Mouse (Mus musculus) macrophage (primary cell): ENCODE data around the gene Krtap13-1. TPM values are rescaled to one million over a fixed set of nuclear protein-coding genes. Genes with fewer than 3 reads are reported as not detected.
"Not testable (repeated sequence)": the region's sequence is repeated elsewhere in the genome, so short reads cannot be mapped to it uniquely, and the experiment has no call there.

Experiments used
- H3K27ac ChIP-seq: fragments of 350-480 bp; formaldehyde crosslinking; 2 replicates; pipeline ENCODE4 v1.9.0; 2021
- H3K36me3 ChIP-seq: fragments of 350-480 bp; formaldehyde crosslinking; 2 replicates; pipeline ENCODE4 v1.9.0; 2021; ENCODE audit errors: inconsistent target
- H3K4me3 ChIP-seq: fragments of 350-480 bp; formaldehyde crosslinking; 2 replicates; pipeline ENCODE4 v1.9.0; 2021; ENCODE audit errors: inconsistent target
- H3K79me2 ChIP-seq: fragments of 350-480 bp; formaldehyde crosslinking; 2 replicates; pipeline ENCODE4 v1.9.0; 2021; ENCODE audit errors: inconsistent target
- WGBS: methylation state at CpG from one replicate; pipeline ENCODE4 v1.1.7; 2026; ENCODE audit warnings: inconsistent platforms; ENCODE audit not compliant: missing documents; 5-methylcytosine and 5-hydroxymethylcytosine counted together
- polyA plus RNA-seq: library from polyadenylated mRNA; stranded (reverse); fragments of 250-400 nt; gene quantifications from 3 replicates; pipeline ENCODE4 v1.2.4, GENCODE M21; 2018; ENCODE audit warnings: inconsistent platforms
- total RNA-seq, 78 experiments: library from RNA; depleted of rRNA; stranded (reverse); fragments of 250-400 nt; gene quantifications; 1 replicate in 9 of 78; 2 replicates in 24 of 78; 3 replicates in 43 of 78; 4 replicates in 2 of 78; pipeline ENCODE4 v1.2.4; 2018; ENCODE audit warnings: inconsistent platforms in 56 of 78

Krtap13-1 gene
- not detected for total RNA-seq (2018; cell fraction: chromatin; rRNA removed)
- not detected for total RNA-seq (2018; cell fraction: cytosol; rRNA removed)
- not detected for total RNA-seq (2018; cell fraction: nucleus; rRNA removed)
- polyA plus RNA-seq: not detected in 3 replicates

DNA sequence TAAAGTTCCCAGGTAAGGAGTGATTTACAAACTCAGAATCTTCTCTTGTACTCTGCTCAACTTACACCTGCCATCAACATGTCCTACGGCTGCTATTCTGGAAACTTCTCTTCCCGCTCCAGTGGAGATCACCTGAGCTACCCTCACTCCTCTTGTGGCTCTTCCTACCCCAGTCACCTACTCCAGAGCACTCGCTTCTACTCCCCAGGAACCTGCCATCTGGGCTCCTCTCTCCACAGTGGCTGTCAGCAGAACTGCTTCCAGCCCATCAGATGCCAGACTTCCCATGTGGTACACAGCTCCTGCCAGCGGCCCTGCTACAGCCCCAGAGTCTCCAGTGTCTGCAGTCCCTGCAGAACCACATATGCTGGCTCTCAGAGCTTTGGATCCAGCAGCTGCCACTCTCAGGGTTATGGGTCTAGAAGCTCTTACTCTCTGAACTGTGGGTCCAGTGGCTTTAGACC is at the start of gene Krtap13-1:
TSS of gene Krtap13-1 (plus strand) at position 51 of the 464 bp plus-strand sequence.
- no peak within 1 kb of the TSS for H3K27ac ChIP-seq
- WGBS: 69% methylated on average over 4 of the region's 4 CpGs
- no peaks in the 10 kb centered on the region for H3K36me3 ChIP-seq
- no peaks in the 10 kb centered on the region for H3K79me2 ChIP-seq
- H3K4me3 ChIP-seq: no peak within 1 kb of the TSS

- Histone ChIP-seq H3K36me3 (no peaks in the 10 kb centered on the region), H3K4me3 (no peak overlapping the region), H3K27ac (no peak overlapping the region), H3K79me2 (no peaks in the 10 kb centered on the region)
- whole genome bisulfite sequencing: 93% methylated on average over 6 of the region's 6 CpGs
Measured at GRCm38 (mm10) chr16:88679099-88679498, 49.6 kb upstream of the Krtap13-1 start.

DNA sequence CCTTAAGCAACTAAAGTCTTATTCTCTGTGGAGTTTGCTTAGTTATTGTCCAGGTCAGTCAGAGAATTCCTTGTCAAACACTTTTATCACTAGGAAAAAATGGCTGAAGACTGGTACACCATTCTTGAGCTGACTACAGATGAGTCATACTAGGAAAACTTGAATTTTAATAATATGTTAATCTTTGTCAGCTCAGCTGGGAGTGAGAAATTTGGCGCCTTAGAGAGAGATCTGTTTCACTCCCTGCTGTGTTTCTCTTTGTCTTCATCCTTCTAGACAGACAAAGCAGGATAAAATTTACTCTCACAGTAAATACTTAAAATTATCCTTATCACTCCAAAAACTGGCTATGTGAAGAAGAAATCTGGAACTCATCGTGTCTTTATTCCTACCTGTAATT is 47.4 kb upstream of the Krtap13-1 start:
- Histone ChIP-seq H3K4me3 (no peak overlapping the region), H3K79me2 (no peaks in the 10 kb centered on the region), H3K36me3 (no peaks in the 10 kb centered on the region), H3K27ac (no peak overlapping the region)
- WGBS: 68% methylated on average over 2 of the region's 2 CpGs

DNA sequence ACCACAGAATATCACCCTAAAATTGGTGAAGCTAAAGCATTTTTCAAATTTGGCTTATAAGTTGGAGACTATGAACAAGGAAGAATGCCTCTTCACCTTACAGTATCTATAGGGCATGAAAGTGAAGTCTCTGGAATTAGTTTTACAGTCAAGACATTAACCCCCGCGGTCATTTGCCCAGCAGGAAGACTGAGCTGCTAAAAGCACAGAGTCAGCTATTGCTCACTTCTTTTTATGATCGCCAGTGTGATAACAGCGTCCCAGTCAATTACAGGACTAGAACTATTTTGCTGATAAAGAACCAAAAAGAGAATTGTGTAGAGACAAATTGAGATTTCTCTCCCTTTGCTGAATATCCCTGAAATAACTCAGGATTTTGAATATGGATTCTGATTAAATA is 32.4 kb upstream of the Krtap13-1 start:
- Histone ChIP-seq H3K27ac (no peak overlapping the region), H3K4me3 (no peak overlapping the region), H3K79me2 (no peaks in the 10 kb centered on the region), H3K36me3 (no peaks in the 10 kb centered on the region)
- WGBS: 75% methylated on average over 4 of the region's 4 CpGs

DNA sequence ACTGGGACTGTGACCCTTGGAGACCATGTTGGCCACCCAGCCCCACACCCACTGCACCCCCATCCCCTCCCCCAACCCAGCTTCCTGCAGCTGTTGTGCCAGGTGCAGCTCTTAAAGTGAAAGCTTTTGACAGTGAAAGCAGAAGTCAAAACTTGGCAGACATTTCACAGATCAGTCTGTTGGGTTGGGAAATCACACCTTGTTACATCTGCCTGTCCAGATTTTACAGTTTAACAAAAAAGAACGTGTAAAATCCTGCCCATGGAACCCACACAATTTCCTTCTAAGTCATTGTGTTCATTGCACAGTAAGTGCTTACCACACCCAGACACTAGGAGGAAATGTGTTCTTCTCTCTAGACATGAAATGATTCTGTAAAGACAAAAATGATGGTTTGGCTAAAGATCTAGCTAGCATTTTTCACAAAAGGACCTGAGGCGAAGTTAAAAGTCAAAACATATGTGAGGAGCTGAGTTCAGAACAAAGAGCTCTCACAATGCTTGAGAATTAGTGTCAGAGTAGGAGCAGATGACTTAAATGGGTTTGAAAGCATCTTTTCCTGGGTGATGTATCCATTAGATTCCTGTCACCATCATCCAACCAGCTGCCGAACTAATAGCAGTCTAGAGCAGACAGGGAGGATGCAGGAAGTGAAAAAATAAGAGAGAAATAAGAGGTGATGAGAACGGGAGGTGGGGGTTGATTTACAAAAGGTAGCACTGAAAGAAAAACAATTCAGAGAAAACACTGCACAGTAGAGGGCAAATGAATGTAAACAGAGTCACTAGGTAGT is 27.4 kb upstream of the Krtap13-1 start:
- Histone ChIP-seq H3K79me2 (no peaks in the 10 kb centered on the region), H3K36me3 (no peaks in the 10 kb centered on the region), H3K4me3 (no peak overlapping the region), H3K27ac (no peak overlapping the region)
- WGBS: 67% methylated on average over 4 of the region's 4 CpGs

GRCm38 (mm10) chr16:88707496-88708012 is 21.1 kb upstream of the Krtap13-1 start, which contains the start of gene 2310061N02Rik:
Gene 2310061N02Rik (minus strand): TSS chr16:88707962.
- WGBS: 79% methylated on average over 9 of the region's 10 CpGs
- no peak within 1 kb of the TSS for H3K27ac ChIP-seq

GRCm38 (mm10) chr16:88710757-88711156 is 17.9 kb upstream of the Krtap13-1 start:
- WGBS: 53% methylated on average over 4 of the region's 4 CpGs
- Histone ChIP-seq H3K36me3 (no peaks in the 10 kb centered on the region), H3K4me3 (no peak overlapping the region), H3K27ac (no peak overlapping the region), H3K79me2 (no peaks in the 10 kb centered on the region)

More at GRCm38 (mm10) chr16:88707496-88708012, 21.1 kb upstream of the Krtap13-1 start, which contains the start of gene 2310061N02Rik:
- Histone ChIP-seq H3K4me3 (no peak within 1 kb of the TSS), H3K79me2 (no peaks in the 10 kb centered on the region), H3K36me3 (no peaks in the 10 kb centered on the region)

DNA sequence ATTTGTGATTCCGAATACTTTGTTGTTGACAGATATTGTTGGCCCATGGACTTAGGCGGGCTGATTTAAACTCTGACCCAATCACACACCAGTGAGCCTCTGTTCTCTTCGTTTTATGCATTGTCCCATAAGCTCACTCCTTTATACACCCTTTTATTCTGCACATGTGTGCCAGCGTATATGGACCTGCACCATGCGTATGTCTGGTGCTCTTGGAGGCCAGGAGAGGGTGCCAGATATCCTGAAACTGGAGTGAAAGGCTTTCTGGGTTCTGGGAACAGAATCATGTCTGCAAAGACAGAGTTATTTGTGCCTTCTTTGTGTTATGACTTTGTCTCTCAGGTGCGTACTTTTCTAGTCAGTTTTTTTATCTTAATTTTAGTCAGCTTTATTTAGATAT is 17.4 kb upstream of the Krtap13-1 start:
- 91% methylated on average over 6 of the region's 6 CpGs for WGBS

DNA sequence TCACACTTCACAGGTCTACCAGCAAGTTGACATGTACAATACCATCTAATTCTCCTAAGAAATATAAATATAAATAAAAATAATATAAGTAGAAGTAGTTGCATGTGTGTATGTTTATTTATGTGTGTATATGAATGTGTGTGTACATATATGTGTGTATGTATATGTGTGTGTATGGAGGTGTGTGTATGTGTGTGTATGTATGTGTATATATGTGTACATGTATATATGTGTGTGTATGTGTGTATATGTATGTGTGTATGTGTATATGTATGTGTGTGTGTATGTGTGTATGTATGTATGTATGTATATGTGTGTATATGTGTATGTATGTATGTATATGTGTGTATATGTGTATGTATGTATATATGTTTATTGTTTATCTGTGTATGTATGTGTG is 12.1 kb upstream of the Krtap13-1 start:
- H3K27ac ChIP-seq: no peak overlapping the region
- no peak overlapping the region for H3K4me3 ChIP-seq
- H3K79me2 ChIP-seq: no peaks in the 10 kb centered on the region
- no peaks in the 10 kb centered on the region for H3K36me3 ChIP-seq

More for the DNA sequence above, 17.4 kb upstream of the Krtap13-1 start:
- no peak overlapping the region for H3K27ac ChIP-seq
- no peak overlapping the region for H3K4me3 ChIP-seq
- no peaks in the 10 kb centered on the region for H3K79me2 ChIP-seq
- H3K36me3 ChIP-seq: no peaks in the 10 kb centered on the region

DNA sequence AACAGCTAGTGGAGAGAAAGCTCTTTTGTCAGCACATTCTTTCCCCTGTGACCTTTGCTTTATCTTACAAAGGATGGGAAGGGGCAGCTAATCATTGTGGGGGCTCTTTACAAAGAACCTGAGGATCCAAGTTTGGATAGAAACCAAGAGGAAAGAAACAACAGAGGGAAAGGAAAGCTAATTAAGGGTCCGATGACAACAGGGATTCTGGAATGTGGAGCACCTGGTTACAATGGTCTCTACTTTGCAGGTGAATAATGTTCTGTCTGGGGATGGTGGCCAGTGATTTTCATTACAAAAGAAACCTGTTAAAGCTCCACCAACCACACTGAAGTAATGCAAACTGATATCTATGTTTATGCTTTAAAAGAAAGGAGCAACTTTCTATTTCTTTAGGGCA is 8.6 kb upstream of the Krtap13-1 start:
- Histone ChIP-seq H3K4me3 (no peak overlapping the region), H3K27ac (no peak overlapping the region), H3K36me3 (no peaks in the 10 kb centered on the region), H3K79me2 (no peaks in the 10 kb centered on the region)
- 42% methylated on average over 1 of the region's 1 CpGs for WGBS

GRCm38 (mm10) chr16:88735391-88735790 is 6.7 kb downstream of the Krtap13-1 start:
- Histone ChIP-seq H3K79me2 (no peaks in the 10 kb centered on the region), H3K27ac (no peak overlapping the region), H3K4me3 (no peak overlapping the region), H3K36me3 (no peaks in the 10 kb centered on the region)
- 57% methylated on average over 2 of the region's 2 CpGs for WGBS

DNA sequence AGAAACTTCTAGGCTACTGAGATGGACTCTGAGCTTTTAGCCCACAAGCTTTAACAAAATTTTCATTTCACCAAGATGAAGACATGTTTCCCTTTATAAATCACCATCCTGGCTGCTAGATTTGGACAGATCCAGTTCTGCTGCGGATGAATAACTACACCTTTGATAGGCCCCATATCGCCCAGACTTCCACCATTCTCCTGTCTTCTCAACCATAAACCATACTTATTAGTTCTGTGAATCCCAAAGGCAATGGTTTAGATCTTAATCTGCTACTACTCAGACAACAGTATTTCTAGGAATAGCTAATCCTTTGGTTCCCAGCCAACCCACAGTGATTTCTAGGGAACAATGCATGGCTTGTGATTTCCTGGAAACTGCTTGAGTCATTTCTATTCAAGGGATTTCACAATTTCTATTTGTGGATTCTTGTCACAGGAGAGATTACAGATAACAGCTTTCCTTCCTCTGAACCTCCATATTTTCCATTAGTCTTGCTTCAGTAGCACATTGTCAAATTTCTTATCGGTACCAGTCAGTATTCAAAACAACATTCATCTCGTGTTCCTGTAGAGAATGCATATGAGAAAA is 16.2 kb downstream of the Krtap13-1 start:
- WGBS: 51% methylated on average over 4 of the region's 4 CpGs
- no peaks in the 10 kb centered on the region for H3K79me2 ChIP-seq
- no peak overlapping the region for H3K27ac ChIP-seq
- no peak overlapping the region for H3K4me3 ChIP-seq
- H3K36me3 ChIP-seq: no peaks in the 10 kb centered on the region

GRCm38 (mm10) chr16:88747943-88748342 is 19.3 kb downstream of the Krtap13-1 start:
- Histone ChIP-seq H3K27ac (no peak overlapping the region), H3K4me3 (no peak overlapping the region), H3K36me3 (no peaks in the 10 kb centered on the region), H3K79me2 (no peaks in the 10 kb centered on the region)
- WGBS: 46% methylated on average over 4 of the region's 4 CpGs

- not testable (repeated sequence) for H3K4me3 ChIP-seq, H3K36me3 ChIP-seq, H3K79me2 ChIP-seq, H3K27ac ChIP-seq
- WGBS: 78% methylated on average over 2 of the region's 3 CpGs
Measured at GRCm38 (mm10) chr16:88751535-88751934, 22.9 kb downstream of the Krtap13-1 start, which contains the start of gene Krtap13. Gene Krtap13 (minus strand): TSS chr16:88751635.

- H3K27ac ChIP-seq, H3K4me3 ChIP-seq, H3K79me2 ChIP-seq, H3K36me3 ChIP-seq: not testable (repeated sequence)
- 60% methylated on average over 1 of the region's 3 CpGs for WGBS
Measured at GRCm38 (mm10) chr16:88758547-88758946, 29.9 kb downstream of the Krtap13-1 start, which contains the start of gene 2310034C09Rik. Gene 2310034C09Rik (plus strand): TSS chr16:88758847.
